Mouse (Mus musculus) bone marrow, adult 2 months (tissue): Measurements from ENCODE around the gene Thsd7a. TPM values are rescaled to one million over a fixed set of nuclear protein-coding genes. Genes with fewer than 3 reads are reported as not detected.

Experiments
- H3K27ac ChIP-seq: fragments of 200-500 bp; 2 replicates; pipeline ENCODE4 v1.5.1; 2012; ENCODE audit warnings: low read depth, mild to moderate bottlenecking, control low read depth, inconsistent platforms, low read length; ENCODE audit not compliant: control insufficient read depth, poor library complexity, insufficient read depth
- H3K4me1 ChIP-seq: fragments of 200-500 bp; 2 replicates; pipeline ENCODE4 v1.6.1; 2011; ENCODE audit warnings: low read length; ENCODE audit not compliant: control insufficient read depth, insufficient read depth
- H3K4me3 ChIP-seq: fragments of 200-500 bp; replicated peaks from 2 replicates; pipeline ENCODE3; 2011; ENCODE audit warnings: mild to moderate bottlenecking, low read depth, low read length, control low read depth; ENCODE audit not compliant: control insufficient read depth
- CTCF ChIP-seq: fragments of 200-500 bp; IDR thresholded peaks from 2 replicates; pipeline ENCODE4 v1.5.1; 2011; ENCODE audit warnings: low read length, control low read depth; ENCODE audit not compliant: control insufficient read depth, insufficient read depth
- POLR2A ChIP-seq: fragments of 200-500 bp; IDR thresholded peaks from 2 replicates; pipeline ENCODE4 v1.6.1; 2011; ENCODE audit warnings: low read depth, mild to moderate bottlenecking, control low read depth, low read length, borderline replicate concordance; ENCODE audit not compliant: control insufficient read depth
- WGBS: fragments of 180-500 bp; shearing (Covaris S2); methylation state at CpG from one replicate; pipeline ENCODE4 v1.1.7; 2018; 5-methylcytosine and 5-hydroxymethylcytosine counted together
- polyA plus RNA-seq: library from polyadenylated mRNA; stranded (reverse); fragments of >200 nt; gene quantifications from 2 replicates; pipeline ENCODE4 v1.2.4, GENCODE M21; 2011; ENCODE audit warnings: low replicate concordance; ENCODE audit not compliant: missing spikeins, insufficient read depth, insufficient read length

Thsd7a gene
- polyA plus RNA-seq, 1 experiment, result 1.6 TPM

GRCm38 (mm10) chr6:12336590-12337584 is 412.3 kb downstream of the Thsd7a start:
- WGBS, result 81% methylated on average over 14 of the region's 14 CpGs
- Histone ChIP-seq H3K4me1 (no peaks in the 10 kb centered on the region), H3K27ac (no peak overlapping the region), H3K4me3 (no peak overlapping the region)
- no peak for TF ChIP-seq POLR2A

- 18% methylated on average over 7 of the region's 7 CpGs for WGBS
- no peak for TF ChIP-seq CTCF
- no peak for TF ChIP-seq POLR2A
- Histone ChIP-seq H3K4me1 (no peaks in the 10 kb centered on the region), H3K27ac (no peak overlapping the region), H3K4me3 (no peak overlapping the region)
These were observed 433.9 kb downstream of the Thsd7a start for GRCm38 (mm10) chr6:12315070-12315909.

DNA sequence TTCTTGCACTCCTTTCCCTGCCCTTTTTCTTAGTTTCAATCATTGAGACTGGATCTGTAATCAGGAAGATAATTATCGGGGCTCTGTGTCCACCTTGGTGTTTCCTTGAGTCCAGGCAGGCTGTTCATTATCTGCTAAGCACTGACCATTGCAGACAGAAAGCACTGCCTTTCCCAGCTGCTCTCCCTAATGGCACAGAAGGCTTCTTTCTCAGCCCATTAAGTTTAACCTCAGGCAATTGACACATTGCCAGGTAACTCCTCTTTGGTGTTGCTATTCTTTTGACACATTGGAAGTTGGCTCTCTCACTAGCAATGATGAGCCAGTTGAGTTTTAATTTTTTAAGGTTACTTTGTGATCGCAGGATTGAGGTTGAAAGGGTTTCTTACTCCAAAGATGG is 441.7 kb downstream of the Thsd7a start:
- Histone ChIP-seq H3K4me1 (no peaks in the 10 kb centered on the region), H3K27ac (no peak overlapping the region), H3K4me3 (no peak overlapping the region)
- 71% methylated on average over 2 of the region's 2 CpGs for WGBS
- TF ChIP-seq POLR2A, result no peak
- TF ChIP-seq CTCF, result no peak

GRCm38 (mm10) chr6:12262641-12263400 is 486.4 kb downstream of the Thsd7a start:
- no peak for TF ChIP-seq CTCF
- TF ChIP-seq POLR2A, result no peak
- WGBS, result 85% methylated on average over 15 of the region's 15 CpGs
- no peak overlapping the region for H3K4me3 ChIP-seq
- H3K27ac ChIP-seq, result no peak overlapping the region
- no peaks in the 10 kb centered on the region for H3K4me1 ChIP-seq
